Mouse (Mus musculus) heart, postnatal 0 days (tissue): Measurements from ENCODE around the gene Maml3.

Experiments used
- CTCF ChIP-seq: IDR thresholded peaks from 2 replicates; pipeline ENCODE4 v1.5.1; 2016; ENCODE audit warnings: antibody characterized with exemption, control low read depth, low read depth
- EP300 ChIP-seq: IDR thresholded peaks from 2 replicates; pipeline ENCODE4 v1.6.1; 2016; ENCODE audit warnings: antibody characterized with exemption, low read depth

DNA sequence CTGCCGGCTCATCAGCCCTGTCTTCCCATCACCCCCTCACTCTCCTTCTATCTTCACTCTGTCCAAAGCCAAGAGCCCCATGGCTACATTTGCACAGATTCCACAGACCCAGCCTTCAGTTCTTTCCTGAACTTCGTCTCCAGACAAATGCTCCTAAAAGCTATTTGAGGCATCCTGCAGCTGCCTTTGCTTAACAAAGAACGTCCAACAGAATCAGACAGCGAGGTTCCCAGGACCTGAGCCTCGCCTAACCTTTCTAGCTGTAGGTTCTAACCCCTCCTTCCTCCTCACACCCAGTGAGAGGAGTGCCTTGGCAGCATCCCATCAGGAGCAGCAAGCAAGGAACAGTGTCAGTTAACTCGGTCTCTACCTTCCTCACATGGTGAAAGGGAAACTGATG is 132.3 kb downstream of the Maml3 start:
- TF ChIP-seq EP300 (no peak), CTCF (no peak)
